Mouse (Mus musculus) myocyte (in vitro differentiated cells): Measurements from ENCODE around the gene Ppp1r11.

Experiments
- MYOD1 ChIP-seq, 3 experiments: IDR thresholded peaks; one replicate each; pipeline ENCODE4 v1.6.1; 2011; ENCODE audit warnings: control low read depth in 2 of 3, low read depth in 2 of 3, mild to moderate bottlenecking in 2 of 3, moderate library complexity in 1 of 3; ENCODE audit not compliant: insufficient read length in 2 of 3, control insufficient read depth in 1 of 3
- TCF12 ChIP-seq: IDR thresholded peaks from one replicate; pipeline ENCODE4 v1.6.1; 2011; ENCODE audit warnings: mild to moderate bottlenecking, control low read depth; ENCODE audit not compliant: poor library complexity, insufficient read depth, severe bottlenecking
- TCF3 ChIP-seq: IDR thresholded peaks from one replicate; pipeline ENCODE4 v1.6.1; 2011; ENCODE audit warnings: low read depth, control low read depth; ENCODE audit not compliant: insufficient read length

DNA sequence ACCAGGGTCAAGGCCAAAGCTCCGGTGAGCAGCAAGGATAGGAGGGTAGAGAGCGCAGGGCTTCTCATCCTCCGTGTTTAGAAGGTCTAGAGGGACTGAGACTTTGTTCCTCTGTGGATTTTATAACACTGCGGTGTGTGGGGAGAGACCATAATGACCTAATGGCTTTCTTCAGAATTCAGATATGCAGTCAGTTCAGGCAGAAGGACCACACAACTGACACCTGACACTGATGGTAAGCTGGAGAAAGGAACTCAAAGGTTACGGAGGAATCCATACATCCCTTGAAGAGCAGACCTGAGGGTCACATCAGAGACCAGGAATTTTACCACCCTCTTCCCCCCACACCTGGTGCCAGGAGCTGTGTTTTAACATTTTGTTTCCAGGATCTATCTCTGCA lies 37.9 kb upstream of the Ppp1r11 start, which contains the start of gene H2-M5:
- TF ChIP-seq TCF3 (no peak), MYOD1 (IDR thresholded peaks at IDR 0.05; ENCODE audit: control insufficient read depth in 1 of 3, insufficient read length in 2 of 3, low read depth in 2 of 3) (no peak), TCF12 (no peak)
